Mouse (Mus musculus) adrenal gland, postnatal 0 days (tissue): ENCODE data around the gene Arl4c. TPM values are rescaled to one million over a fixed set of nuclear protein-coding genes. Genes with fewer than 3 reads are reported as not detected.

Experiments
- polyA plus RNA-seq: library from polyadenylated mRNA; unstranded; fragments of >200 nt; fragmentation: Nextera tagmentation; extraction: Ambion mirVana; gene quantifications from 2 replicates; pipeline ENCODE4 v1.2.1, GENCODE M21; 2015

Arl4c gene
- 8.6 and 9.0 TPM in 2 replicates for polyA plus RNA-seq

GRCm38 (mm10) chr1:88701870-88702661 lies at the start of gene Arl4c:
Gene Arl4c, minus strand, starts transcription at chr1:88702221.

Other genes with a start within 250 kb of the Arl4c start
- 0.08 TPM in 1 of 2 replicates, not detected in the other for gene Glrp1, start 192.2 kb downstream of the Arl4c start, polyA plus RNA-seq